Mouse (Mus musculus): ENCODE measurements at regions not wholly inside any gene's neighbourhood (a gene's known extent, or its start where the extent isn't known, plus 50 kb on each side); places are given as distances from the start of the nearest gene placed in this dataset.

- no peak for DNase-seq (ENCODE audit: low read depth)
Observed at GRCm38 (mm10) chr10:99367757-99368156, 104.7 kb downstream of the Dusp6 start.

DNA sequence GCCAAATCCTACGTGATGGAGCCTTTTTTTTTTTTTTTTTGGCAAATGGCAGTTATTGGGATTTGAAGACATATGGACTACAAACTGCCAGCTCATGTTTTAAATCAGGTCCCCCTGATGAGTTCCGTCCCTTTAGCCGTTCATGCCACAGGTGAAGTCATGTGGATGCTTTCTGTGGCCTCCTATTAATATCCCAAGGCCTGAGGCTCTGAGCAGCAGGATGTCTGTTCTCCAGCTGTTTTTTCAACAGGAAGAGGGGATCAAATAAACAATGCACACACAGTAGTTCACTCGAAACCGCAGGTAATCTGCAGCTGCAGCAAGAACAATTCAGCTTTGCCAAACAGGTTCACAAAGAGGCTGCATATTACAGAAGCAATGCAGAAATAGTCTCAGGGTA lies 112.1 kb downstream of the Dusp6 start:
- no peak for DNase-seq (ENCODE audit: low read depth)

DNA sequence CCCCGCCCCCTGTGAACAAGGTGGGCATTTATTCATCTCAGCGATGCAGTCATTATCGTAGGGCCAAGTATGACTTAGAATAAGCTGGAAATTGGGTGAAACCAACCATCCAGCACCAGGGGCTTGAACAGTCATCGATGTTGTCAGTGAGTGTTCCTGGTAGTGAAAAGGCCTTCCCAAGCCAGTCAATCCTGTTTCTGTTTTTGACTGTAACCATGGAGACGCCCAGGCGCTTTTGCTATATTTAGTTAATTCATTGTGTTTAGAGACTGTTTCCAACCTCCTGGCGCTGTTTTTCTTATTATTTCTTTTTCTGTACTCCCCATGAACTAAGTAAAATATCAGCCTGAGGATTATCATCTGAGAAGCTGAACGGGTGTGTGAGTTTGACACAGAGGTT lies 113.4 kb downstream of the Dusp6 start:
- no peak for DNase-seq (ENCODE audit: low read depth)

DNA sequence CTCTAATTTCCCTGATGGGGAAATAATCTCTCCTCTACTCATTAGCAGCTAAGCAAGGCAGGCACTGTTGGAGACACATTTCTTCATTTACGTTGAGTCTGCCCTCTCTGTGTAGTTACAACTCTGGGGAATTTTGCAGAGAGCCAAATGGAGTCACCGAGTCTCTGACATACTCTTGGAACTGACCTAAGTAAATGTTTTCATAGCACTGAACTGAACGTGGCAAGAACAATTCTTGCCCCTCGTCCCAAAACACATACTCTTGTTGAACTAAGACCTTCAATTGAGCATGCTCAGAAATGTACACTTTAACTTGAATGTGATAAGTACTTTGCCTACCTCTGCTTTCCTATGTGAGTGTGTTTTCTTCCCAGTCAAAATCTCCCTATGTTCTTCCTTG lies 114.5 kb downstream of the Dusp6 start:
- DNase-seq (ENCODE audit: low read depth) = no peak

- no peak for DNase-seq (ENCODE audit: low read depth)
Observed at GRCm38 (mm10) chr10:99379156-99379555, 116.1 kb downstream of the Dusp6 start.

DNA sequence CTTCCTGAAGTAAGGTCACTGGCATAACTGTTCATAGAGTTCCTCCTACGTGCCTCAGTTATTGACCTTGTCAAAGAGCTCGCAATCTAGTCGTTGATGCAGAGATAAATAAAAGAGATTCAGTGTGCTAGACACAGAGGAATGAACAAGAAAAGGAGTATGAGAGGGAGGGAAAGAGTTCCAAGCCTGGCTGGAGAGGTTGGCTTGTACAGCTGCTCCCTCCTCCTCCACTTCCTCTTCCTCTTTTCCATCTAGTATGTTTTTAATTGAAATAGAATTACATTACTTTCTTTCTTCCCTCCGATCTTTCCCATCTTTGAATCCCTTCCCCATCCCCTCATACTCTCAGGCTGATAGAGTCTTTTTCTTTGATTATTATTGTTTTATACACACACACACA lies 117.1 kb downstream of the Dusp6 start:
- DNase-seq (ENCODE audit: low read depth) = no peak

GRCm38 (mm10) chr10:99383028-99383427 lies 120.0 kb downstream of the Dusp6 start:
- no peak for DNase-seq (ENCODE audit: low read depth)

- DNase-seq (ENCODE audit: low read depth) = no peak
Observed at GRCm38 (mm10) chr10:99384366-99384765, 121.3 kb downstream of the Dusp6 start.

GRCm38 (mm10) chr10:99384851-99385250 lies 121.8 kb downstream of the Dusp6 start:
- no peak for DNase-seq (ENCODE audit: low read depth)

DNA sequence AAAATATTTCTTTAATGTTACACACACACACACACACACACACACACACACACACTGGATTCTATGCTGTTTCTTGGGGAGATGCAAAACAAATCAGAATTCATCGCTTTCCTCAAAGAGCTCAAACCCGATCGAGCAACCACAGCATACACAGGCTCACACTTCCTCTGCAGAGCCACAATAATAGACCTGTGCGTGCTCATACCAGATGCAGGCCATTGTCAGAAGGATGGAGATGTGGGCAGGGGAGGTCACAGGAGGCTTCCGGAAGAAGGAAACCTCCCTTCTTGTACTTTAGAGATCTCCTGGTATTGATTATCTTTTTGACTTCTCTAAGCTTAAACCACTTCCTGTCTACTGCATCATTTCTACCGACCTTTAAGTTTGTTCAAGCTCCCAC lies 122.8 kb downstream of the Dusp6 start:
- peak; percentile 83 for DNase-seq (ENCODE audit: low read depth)

- DNase-seq (ENCODE audit: low read depth) = no peak
Observed at GRCm38 (mm10) chr10:99388526-99388925, 125.5 kb downstream of the Dusp6 start.

GRCm38 (mm10) chr10:99388986-99389385 lies 126.0 kb downstream of the Dusp6 start:
- no peak for DNase-seq (ENCODE audit: low read depth)

- no peak for DNase-seq (ENCODE audit: low read depth)
Observed at GRCm38 (mm10) chr10:99390609-99391183, 127.7 kb downstream of the Dusp6 start.

- no peak for DNase-seq (ENCODE audit: low read depth)
Observed at GRCm38 (mm10) chr10:99391725-99392124, 128.7 kb downstream of the Dusp6 start.

GRCm38 (mm10) chr10:99392979-99393378 lies 129.9 kb downstream of the Dusp6 start:
- DNase-seq (ENCODE audit: low read depth) = peak; percentile 65

GRCm38 (mm10) chr10:99393523-99393922 lies 130.5 kb downstream of the Dusp6 start:
- peak; percentile 64 for DNase-seq (ENCODE audit: low read depth)

DNA sequence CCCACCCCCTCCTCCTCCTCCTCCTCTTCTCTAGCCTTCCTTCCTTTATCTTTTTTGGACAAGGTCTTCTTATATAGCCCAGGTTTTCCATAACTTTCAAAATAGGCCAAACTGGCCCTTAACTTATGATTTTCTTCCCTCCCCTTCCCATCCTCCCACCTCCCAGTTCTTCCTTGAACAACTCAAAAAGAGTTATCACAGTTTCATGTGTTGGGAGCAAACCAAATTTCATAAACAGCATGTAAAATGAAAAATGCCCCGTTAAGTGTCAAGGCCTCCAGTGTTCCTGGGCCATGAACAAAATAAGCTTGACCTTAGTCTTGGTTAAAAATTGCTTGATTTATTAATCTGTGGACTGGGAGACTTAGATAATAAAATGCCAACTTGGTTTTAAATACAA lies 132.4 kb downstream of the Dusp6 start:
- no peak for DNase-seq (ENCODE audit: low read depth)

DNA sequence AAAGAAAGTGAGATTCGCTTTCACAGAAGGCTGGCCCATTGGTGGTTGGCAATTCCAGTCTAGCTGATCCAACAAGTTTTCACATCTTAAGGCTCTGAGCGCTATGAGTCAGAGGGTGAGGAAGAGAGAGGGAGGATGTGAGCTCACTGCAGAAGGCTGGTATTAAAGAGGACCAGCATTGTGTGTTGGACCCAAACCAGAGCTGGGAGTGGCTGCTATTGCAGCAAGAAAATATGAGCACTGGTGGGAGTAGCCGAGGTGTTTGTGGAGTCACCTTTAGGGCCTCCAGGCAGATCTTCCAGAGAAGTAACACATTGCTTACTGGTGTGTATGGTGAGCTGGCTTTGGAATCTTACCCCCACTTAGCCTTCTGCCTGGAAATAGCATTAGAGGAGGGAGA lies 133.6 kb downstream of the Dusp6 start:
- DNase-seq (ENCODE audit: low read depth) = no peak

DNA sequence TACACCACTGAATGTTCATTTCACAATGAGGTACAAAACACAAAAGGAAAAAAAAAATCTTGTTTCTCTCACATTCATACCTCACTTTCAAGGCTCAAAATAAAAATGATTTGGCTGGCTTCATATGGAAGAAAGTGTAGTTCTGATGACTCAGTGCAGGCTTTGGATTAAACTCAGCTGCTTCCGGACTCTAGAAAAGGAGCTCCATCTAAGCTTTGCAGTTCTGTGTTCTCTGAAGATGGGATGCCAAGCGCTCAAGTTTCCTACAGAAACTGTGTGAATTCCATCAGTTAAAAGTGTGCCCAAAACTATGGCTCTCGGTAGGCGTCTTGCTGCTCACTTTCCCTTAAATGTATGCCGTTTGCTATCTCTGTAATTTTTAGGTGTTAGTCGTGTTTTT lies 137.0 kb downstream of the Dusp6 start:
- no peak for DNase-seq (ENCODE audit: low read depth)

GRCm38 (mm10) chr10:99406764-99407163 lies 143.7 kb downstream of the Dusp6 start:
- no peak for DNase-seq (ENCODE audit: low read depth)

- DNase-seq (ENCODE audit: low read depth) = no peak
Observed at GRCm38 (mm10) chr10:99408786-99409185, 145.8 kb downstream of the Dusp6 start.

- peak; percentile 57 for DNase-seq (ENCODE audit: low read depth)
Observed at GRCm38 (mm10) chr10:99409744-99410143, 146.7 kb downstream of the Dusp6 start.

GRCm38 (mm10) chr10:99410754-99411153 lies 147.7 kb downstream of the Dusp6 start:
- DNase-seq (ENCODE audit: low read depth) = no peak

GRCm38 (mm10) chr10:99413455-99413854 lies 150.4 kb downstream of the Dusp6 start:
- DNase-seq (ENCODE audit: low read depth) = no peak

DNA sequence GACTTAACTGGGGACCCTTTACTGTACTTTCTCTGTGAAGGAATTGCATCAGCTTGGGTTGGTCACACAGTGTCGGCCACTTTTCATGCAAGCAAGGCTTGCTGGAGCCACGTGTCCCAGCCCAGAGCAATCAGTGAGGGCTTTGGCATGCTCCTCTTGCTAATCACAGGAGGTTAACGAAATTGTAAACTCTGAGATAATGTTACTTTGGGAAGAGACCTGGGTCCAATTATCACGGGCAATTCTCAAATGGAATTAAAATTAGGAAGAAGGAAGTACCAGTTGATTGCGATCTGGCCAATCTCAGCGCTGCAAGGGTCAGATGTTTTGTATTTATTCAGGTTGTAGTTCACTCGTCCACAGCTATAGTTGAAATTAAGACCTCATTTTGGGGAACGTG lies 153.2 kb downstream of the Dusp6 start:
- no peak for DNase-seq (ENCODE audit: low read depth)

All from naive thymus-derived CD4-positive, alpha-beta T cell, adult 2 months (primary cell).